Mouse (Mus musculus) limb, embryonic 10.5 days (tissue): ENCODE results near the gene Cab39l. TPM values are rescaled to one million over a fixed set of nuclear protein-coding genes. Genes with fewer than 3 reads are reported as not detected.

Source experiments
- DNase-seq: peaks from one replicate; pipeline ENCODE4 v3.0.0-alpha.2; 2017; ENCODE audit warnings: low spot score
- H3K27ac ChIP-seq: fragments of 300-500 bp; sonication (generic); 2 replicates; pipeline ENCODE4 v1.5.1; 2016; ENCODE audit warnings: mild to moderate bottlenecking
- H3K27me3 ChIP-seq: fragments of 300-500 bp; sonication (generic); 2 replicates; pipeline ENCODE4 v1.6.1; 2016; ENCODE audit warnings: low read depth, mild to moderate bottlenecking; ENCODE audit not compliant: poor library complexity, severe bottlenecking
- H3K36me3 ChIP-seq: fragments of 300-500 bp; sonication (generic); 2 replicates; pipeline ENCODE4 v1.6.1; 2016; ENCODE audit warnings: mild to moderate bottlenecking, moderate library complexity
- H3K4me1 ChIP-seq: fragments of 300-500 bp; sonication (generic); 2 replicates; pipeline ENCODE4 v1.6.1; 2016
- H3K4me3 ChIP-seq: fragments of 300-500 bp; sonication (generic); 2 replicates; pipeline ENCODE4 v1.5.1; 2016; ENCODE audit warnings: mild to moderate bottlenecking, moderate library complexity
- H3K9me3 ChIP-seq: fragments of 300-500 bp; sonication (generic); replicated peaks from 2 replicates; pipeline ENCODE4 v1.6.1; 2016; ENCODE audit warnings: mild to moderate bottlenecking
- WGBS: fragments of 180-500 bp; shearing (Covaris S2); methylation state at CpG from one replicate; pipeline ENCODE4 v1.1.7; 2016; 5-methylcytosine and 5-hydroxymethylcytosine counted together
- polyA plus RNA-seq: library from polyadenylated mRNA; unstranded; fragments of >200 nt; fragmentation: Nextera tagmentation; extraction: Ambion mirVana; gene quantifications from 2 replicates; pipeline ENCODE4 v1.2.1, GENCODE M21; 2016

Gene Cab39l
- polyA plus RNA-seq, 1 experiment from 2014 or later, result 44.6 TPM

GRCm38 (mm10) chr14:59532986-59533385, 92.2 kb downstream of the Cab39l start:
- Histone ChIP-seq H3K9me3 (no peaks in the 10 kb centered on the region), H3K27ac (no peak overlapping the region), H3K36me3 (no peaks in the 10 kb centered on the region), H3K4me1 (no peaks in the 10 kb centered on the region), H3K27me3 (no peaks in the 10 kb centered on the region), H3K4me3 (no peak overlapping the region)
- WGBS, result 92% methylated on average over 1 of the region's 1 CpGs
- DNase-seq, result no peak

- H3K4me1 ChIP-seq, result no peaks in the 10 kb centered on the region
- no peak for DNase-seq
- no peak overlapping the region for H3K27ac ChIP-seq
- no peaks in the 10 kb centered on the region for H3K36me3 ChIP-seq
- H3K27me3 ChIP-seq, result no peaks in the 10 kb centered on the region
- no peak overlapping the region for H3K4me3 ChIP-seq
- H3K9me3 ChIP-seq, result no peaks in the 10 kb centered on the region
Observed at GRCm38 (mm10) chr14:59533908-59534307, 93.1 kb downstream of the Cab39l start.

GRCm38 (mm10) chr14:59537829-59538432, 97.2 kb downstream of the Cab39l start:
- DNase-seq, result no peak
- Histone ChIP-seq H3K4me1 (no peaks in the 10 kb centered on the region), H3K27me3 (no peaks in the 10 kb centered on the region), H3K4me3 (no peak overlapping the region), H3K9me3 (no peaks in the 10 kb centered on the region), H3K36me3 (no peaks in the 10 kb centered on the region), H3K27ac (no peak overlapping the region)
- WGBS, result 92% methylated on average over 4 of the region's 4 CpGs

- Histone ChIP-seq H3K27ac (no peak overlapping the region), H3K4me1 (no peaks in the 10 kb centered on the region), H3K9me3 (no peaks in the 10 kb centered on the region), H3K27me3 (no peaks in the 10 kb centered on the region), H3K4me3 (no peak overlapping the region), H3K36me3 (no peaks in the 10 kb centered on the region)
- DNase-seq, result no peak
- WGBS, result 93% methylated on average over 2 of the region's 2 CpGs
Observed at GRCm38 (mm10) chr14:59540230-59540629, 99.5 kb downstream of the Cab39l start.

- Histone ChIP-seq H3K27me3 (no peaks in the 10 kb centered on the region), H3K4me3 (no peak overlapping the region), H3K9me3 (no peaks in the 10 kb centered on the region), H3K4me1 (no peaks in the 10 kb centered on the region), H3K36me3 (no peaks in the 10 kb centered on the region), H3K27ac (no peak overlapping the region)
- DNase-seq, result peak; percentile 1
- WGBS, result 87% methylated on average over 6 of the region's 6 CpGs
Observed at GRCm38 (mm10) chr14:59540761-59541160, 100.0 kb downstream of the Cab39l start.

- peak; percentile 18 for DNase-seq
- H3K4me3 ChIP-seq, result no peak overlapping the region
- no peaks in the 10 kb centered on the region for H3K36me3 ChIP-seq
- H3K9me3 ChIP-seq, result no peaks in the 10 kb centered on the region
- H3K4me1 ChIP-seq, result no peaks in the 10 kb centered on the region
- no peak overlapping the region for H3K27ac ChIP-seq
- WGBS, result 82% methylated on average over 3 of the region's 3 CpGs
- no peaks in the 10 kb centered on the region for H3K27me3 ChIP-seq
Observed at GRCm38 (mm10) chr14:59543158-59543826, 102.5 kb downstream of the Cab39l start.

- H3K27me3 ChIP-seq, result no peaks in the 10 kb centered on the region
- H3K9me3 ChIP-seq, result no peaks in the 10 kb centered on the region
Observed at GRCm38 (mm10) chr14:59543956-59544355, 103.2 kb downstream of the Cab39l start.

GRCm38 (mm10) chr14:59546162-59546880, 105.5 kb downstream of the Cab39l start:
- no peaks in the 10 kb centered on the region for H3K9me3 ChIP-seq
- peak; percentile 7 for DNase-seq
- H3K27ac ChIP-seq, result no peak overlapping the region
- H3K4me3 ChIP-seq, result no peak overlapping the region
- no peaks in the 10 kb centered on the region for H3K4me1 ChIP-seq
- 90% methylated on average over 7 of the region's 7 CpGs for WGBS
- H3K36me3 ChIP-seq, result 0 out of 2 replicates have a peak, but pooled peaks cover 2% of the 10 kb centered on the region
- no peaks in the 10 kb centered on the region for H3K27me3 ChIP-seq

More at GRCm38 (mm10) chr14:59543956-59544355, 103.2 kb downstream of the Cab39l start:
- Histone ChIP-seq H3K27ac (no peak overlapping the region), H3K4me3 (no peak overlapping the region), H3K36me3 (no peaks in the 10 kb centered on the region), H3K4me1 (no peaks in the 10 kb centered on the region)
- peak; percentile 13 for DNase-seq
- 86% methylated on average over 5 of the region's 5 CpGs for WGBS

GRCm38 (mm10) chr14:59547530-59547929, 106.8 kb downstream of the Cab39l start:
- no peak overlapping the region for H3K27ac ChIP-seq
- DNase-seq, result no peak
- H3K9me3 ChIP-seq, result no peaks in the 10 kb centered on the region
- H3K27me3 ChIP-seq, result no peaks in the 10 kb centered on the region
- H3K4me1 ChIP-seq, result no peaks in the 10 kb centered on the region
- WGBS, result 89% methylated on average over 5 of the region's 5 CpGs
- 0 out of 2 replicates have a peak, but pooled peaks cover 2% of the 10 kb centered on the region for H3K36me3 ChIP-seq
- H3K4me3 ChIP-seq, result no peak overlapping the region

- Histone ChIP-seq H3K36me3 (0 out of 2 replicates have a peak, but pooled peaks cover 2% of the 10 kb centered on the region), H3K4me3 (no peak overlapping the region), H3K27me3 (no peaks in the 10 kb centered on the region), H3K4me1 (no peaks in the 10 kb centered on the region), H3K27ac (no peak overlapping the region), H3K9me3 (no peaks in the 10 kb centered on the region)
- 78% methylated on average over 2 of the region's 2 CpGs for WGBS
- DNase-seq, result no peak
Observed at GRCm38 (mm10) chr14:59548532-59548931, 107.8 kb downstream of the Cab39l start.

GRCm38 (mm10) chr14:59549106-59549505, 108.3 kb downstream of the Cab39l start:
- H3K36me3 ChIP-seq, result 0 out of 2 replicates have a peak, but pooled peaks cover 2% of the 10 kb centered on the region
- no peak overlapping the region for H3K27ac ChIP-seq
- H3K4me3 ChIP-seq, result no peak overlapping the region
- no peaks in the 10 kb centered on the region for H3K27me3 ChIP-seq
- WGBS, result 88% methylated on average over 6 of the region's 6 CpGs
- no peaks in the 10 kb centered on the region for H3K4me1 ChIP-seq
- no peaks in the 10 kb centered on the region for H3K9me3 ChIP-seq
- no peak for DNase-seq

GRCm38 (mm10) chr14:59550841-59551240, 110.1 kb downstream of the Cab39l start:
- Histone ChIP-seq H3K4me3 (no peak overlapping the region), H3K9me3 (no peaks in the 10 kb centered on the region), H3K36me3 (0 out of 2 replicates have a peak, but pooled peaks cover 2% of the 10 kb centered on the region), H3K27me3 (no peaks in the 10 kb centered on the region), H3K4me1 (0 out of 2 replicates have a peak, but pooled peaks cover 2% of the 10 kb centered on the region), H3K27ac (no peak overlapping the region)
- no peak for DNase-seq
- 94% methylated on average over 2 of the region's 2 CpGs for WGBS

GRCm38 (mm10) chr14:59551956-59552355, 111.2 kb downstream of the Cab39l start:
- WGBS, result 71% methylated on average over 8 of the region's 8 CpGs
- Histone ChIP-seq H3K4me3 (no peak overlapping the region), H3K4me1 (0 out of 2 replicates have a peak, but pooled peaks cover 8% of the 10 kb centered on the region), H3K9me3 (no peaks in the 10 kb centered on the region), H3K27ac (no peak overlapping the region), H3K27me3 (no peaks in the 10 kb centered on the region), H3K36me3 (0 out of 2 replicates have a peak, but pooled peaks cover 2% of the 10 kb centered on the region)
- DNase-seq, result no peak
